Mouse (Mus musculus) heart, embryonic 11.5 days (tissue): ENCODE measurements around the gene Cyp2c29. TPM values are rescaled to one million over a fixed set of nuclear protein-coding genes. Genes with fewer than 3 reads are reported as not detected.
"Not testable (repeated sequence)": the region's sequence is repeated elsewhere in the genome, so short reads cannot be mapped to it uniquely, and the experiment has no call there.

Source experiments
- ATAC-seq: fragments of 200-750 bp; cut with Nextera tagmentation; replicated peaks from 2 replicates; pipeline ENCODE4 v1.8.0; 2017; ENCODE audit warnings: moderate library complexity; ENCODE audit not compliant: insufficient number of reproducible peaks, low FRiP score, low TSS enrichment
- H3K27ac ChIP-seq: fragments of 300-500 bp; sonication (generic); 2 replicates; pipeline ENCODE4 v1.5.1; 2014; ENCODE audit warnings: mild to moderate bottlenecking, low read depth, low read length
- H3K27me3 ChIP-seq: fragments of 300-500 bp; sonication (generic); 2 replicates; pipeline ENCODE4 v1.6.1; 2014; ENCODE audit warnings: mild to moderate bottlenecking, low read length, mixed read lengths; ENCODE audit not compliant: control insufficient read depth, insufficient read depth
- H3K36me3 ChIP-seq: fragments of 300-500 bp; sonication (generic); 2 replicates; pipeline ENCODE4 v1.6.1; 2014; ENCODE audit warnings: mild to moderate bottlenecking, low read length, moderate library complexity, mixed read lengths; ENCODE audit not compliant: control insufficient read depth, insufficient read depth
- H3K4me1 ChIP-seq: fragments of 300-500 bp; sonication (generic); 2 replicates; pipeline ENCODE4 v1.6.1; 2014; ENCODE audit warnings: low read length; ENCODE audit not compliant: control insufficient read depth, insufficient read depth
- H3K4me2 ChIP-seq: fragments of 300-500 bp; sonication (generic); 2 replicates; pipeline ENCODE4 v1.6.1; 2014; ENCODE audit warnings: mild to moderate bottlenecking, moderate library complexity
- H3K4me3 ChIP-seq: fragments of 300-500 bp; sonication (generic); 2 replicates; pipeline ENCODE4 v1.5.1; 2014; ENCODE audit warnings: low read depth, low read length
- H3K9ac ChIP-seq: fragments of 300-500 bp; sonication (generic); 2 replicates; pipeline ENCODE4 v1.6.1; 2014; ENCODE audit warnings: mild to moderate bottlenecking, low read depth, low read length, moderate library complexity
- H3K9me3 ChIP-seq: fragments of 300-500 bp; sonication (generic); replicated peaks from 2 replicates; pipeline ENCODE4 v1.6.1; 2016; ENCODE audit warnings: low read length; ENCODE audit not compliant: control insufficient read depth
- WGBS: fragments of 180-500 bp; shearing (Covaris S2); extraction: QIAGEN DNeasy Blood & Tissue Kit; methylation state at CpG from one replicate; pipeline ENCODE4 v1.1.7; 2014; ENCODE audit not compliant: insufficient replicate concordance; 5-methylcytosine and 5-hydroxymethylcytosine counted together
- polyA plus RNA-seq: library from polyadenylated mRNA; unstranded; fragments of >200 nt; fragmentation: Nextera tagmentation; extraction: Ambion mirVana; gene quantifications from 2 replicates; pipeline ENCODE4 v1.2.1, GENCODE M21; 2014

Cyp2c29 gene
- not detected in 2 replicates for polyA plus RNA-seq

- not testable (repeated sequence) for H3K27me3 ChIP-seq, H3K4me2 ChIP-seq, H3K9ac ChIP-seq, H3K4me1 ChIP-seq, H3K27ac ChIP-seq, H3K9me3 ChIP-seq, ATAC-seq, H3K4me3 ChIP-seq, H3K36me3 ChIP-seq
- no CpG with 5 or more reads among the region's 1 CpGs for WGBS
These were observed at the start of gene Cyp2c29 for GRCm38 (mm10) chr19:39269105-39269504. Gene Cyp2c29, plus strand, starts transcription at chr19:39269405.

GRCm38 (mm10) chr19:39267036-39267435 is 2.2 kb upstream of the Cyp2c29 start:
- H3K9me3 ChIP-seq, H3K4me2 ChIP-seq, H3K27me3 ChIP-seq, ATAC-seq, H3K27ac ChIP-seq, H3K36me3 ChIP-seq, H3K4me3 ChIP-seq, H3K9ac ChIP-seq, H3K4me1 ChIP-seq: not testable (repeated sequence)
- 68% methylated on average over 2 of the region's 2 CpGs for WGBS

GRCm38 (mm10) chr19:39282801-39283200 is 13.6 kb downstream of the Cyp2c29 start:
- H3K27me3 ChIP-seq = no peaks in the 10 kb centered on the region
- H3K4me1 ChIP-seq = no peaks in the 10 kb centered on the region
- no peak overlapping the region for H3K27ac ChIP-seq
- H3K9me3 ChIP-seq = no peaks in the 10 kb centered on the region; the same call in 1 of the 2 replicates
- no peaks in the 10 kb centered on the region for H3K36me3 ChIP-seq
- no peak overlapping the region for H3K9ac ChIP-seq
- ATAC-seq = no peak
- H3K4me2 ChIP-seq = no peak overlapping the region
- H3K4me3 ChIP-seq = no peak overlapping the region

- H3K4me3 ChIP-seq = no peak overlapping the region
- H3K36me3 ChIP-seq = no peaks in the 10 kb centered on the region
- H3K4me1 ChIP-seq = no peaks in the 10 kb centered on the region
- ATAC-seq = no peak
- no peaks in the 10 kb centered on the region for H3K27me3 ChIP-seq
- H3K4me2 ChIP-seq = no peak overlapping the region
- no peaks in the 10 kb centered on the region; the same call in 1 of the 2 replicates for H3K9me3 ChIP-seq
- no peak overlapping the region for H3K9ac ChIP-seq
- no peak overlapping the region for H3K27ac ChIP-seq
These were observed 16.4 kb downstream of the Cyp2c29 start for GRCm38 (mm10) chr19:39285637-39286036.

GRCm38 (mm10) chr19:39286825-39287224 is 17.6 kb downstream of the Cyp2c29 start:
- Histone ChIP-seq H3K9ac (no peak overlapping the region), H3K4me1 (no peaks in the 10 kb centered on the region), H3K4me2 (no peak overlapping the region), H3K27me3 (no peaks in the 10 kb centered on the region), H3K9me3 (no peaks in the 10 kb centered on the region; the same call in 1 of the 2 replicates), H3K36me3 (no peaks in the 10 kb centered on the region), H3K27ac (no peak overlapping the region), H3K4me3 (no peak overlapping the region)
- no peak for ATAC-seq
- 73% methylated on average over 4 of the region's 4 CpGs for WGBS

GRCm38 (mm10) chr19:39288978-39289377 is 19.8 kb downstream of the Cyp2c29 start:
- WGBS = 61% methylated on average over 3 of the region's 3 CpGs
- Histone ChIP-seq H3K36me3 (no peaks in the 10 kb centered on the region), H3K27ac (no peak overlapping the region), H3K4me1 (no peaks in the 10 kb centered on the region), H3K9me3 (no peaks in the 10 kb centered on the region; the same call in 1 of the 2 replicates), H3K4me3 (no peak overlapping the region), H3K27me3 (no peaks in the 10 kb centered on the region), H3K9ac (no peak overlapping the region), H3K4me2 (no peak overlapping the region)
- ATAC-seq = no peak

Other genes with a start within 250 kb of the Cyp2c29 start
- not detected in 2 replicates for gene Cyp2c65, start 208.4 kb upstream of the Cyp2c29 start, polyA plus RNA-seq
- gene Cyp2c66, start 155.5 kb upstream of the Cyp2c29 start, polyA plus RNA-seq = not detected in 2 replicates
- gene Cyp2c38, start 193.7 kb downstream of the Cyp2c29 start, polyA plus RNA-seq = not detected in 2 replicates
- gene Cyp2c39, start 241.5 kb downstream of the Cyp2c29 start, polyA plus RNA-seq = not detected in 2 replicates